Mouse (Mus musculus) 3T3-L1 (cell line): Measurements from ENCODE around the gene Mapt.

Experiments
- DNase-seq: peaks from one replicate; pipeline ENCODE4 v3.0.0-alpha.2; 2015; ENCODE audit warnings: low read depth, low spot score

Mapt gene

DNA sequence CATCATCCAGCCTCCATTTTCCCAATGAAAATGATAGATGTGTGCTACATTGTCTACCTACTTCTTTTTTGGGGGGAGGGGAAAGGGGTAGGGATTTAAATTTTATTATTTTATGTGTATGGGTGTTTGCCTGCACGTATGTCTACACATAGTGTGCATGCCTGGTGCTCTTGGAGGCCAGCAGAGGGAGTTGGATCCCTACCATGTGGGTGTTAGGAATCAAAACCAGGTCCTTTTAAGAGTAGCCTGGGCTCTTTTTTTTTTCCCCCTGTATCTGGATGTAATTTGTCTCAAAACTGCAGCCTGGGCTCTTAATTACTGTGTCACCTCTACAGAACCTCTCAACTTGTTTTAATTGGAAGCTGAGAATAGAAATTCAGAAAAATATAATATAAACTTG, 148.4 kb downstream of the Mapt start:
- DNase-seq = peak; percentile 48
